Mouse (Mus musculus) MEL (cell line): Measurements from ENCODE around the gene Phf21a. TPM values are rescaled to one million over a fixed set of nuclear protein-coding genes. Genes with fewer than 3 reads are reported as not detected.

Source experiments
- DNase-seq: peaks from one replicate; pipeline ENCODE4 v3.0.0; 2011; ENCODE audit warnings: low read depth, low spot score
- H3K27ac ChIP-seq: 2 replicates; pipeline ENCODE4 v1.5.1; 2012; ENCODE audit warnings: low read depth, mild to moderate bottlenecking, control low read depth, low read length, moderate library complexity; ENCODE audit not compliant: control insufficient read depth
- H3K27me3 ChIP-seq, 2 experiments: fragments of 150-350 bp in 1 of 2; sonication (generic) in 1 of 2; 2 replicates each; pipeline ENCODE4 v1.6.1; 2012; ENCODE audit warnings: low read length in 2 of 2, mild to moderate bottlenecking in 2 of 2, improper control_type of control experiment in 1 of 2, moderate library complexity in 1 of 2; ENCODE audit not compliant: insufficient read depth in 2 of 2, control insufficient read depth in 1 of 2
- H3K36me3 ChIP-seq, 2 experiments: 2 replicates each; pipeline ENCODE4 v1.6.1; 2012 to 2014; ENCODE audit warnings: low read length in 2 of 2, improper control_type of control experiment in 1 of 2, inconsistent platforms in 1 of 2, mild to moderate bottlenecking in 1 of 2; ENCODE audit not compliant: insufficient read depth in 2 of 2, control insufficient read depth in 1 of 2
- H3K4me1 ChIP-seq, 2 experiments: fragments of 150-350 bp in 1 of 2; sonication (generic) in 1 of 2; 2 replicates each; pipeline ENCODE4 v1.6.1; 2012; ENCODE audit warnings: low read length in 2 of 2, improper control_type of control experiment in 1 of 2, mild to moderate bottlenecking in 1 of 2; ENCODE audit not compliant: insufficient read depth in 2 of 2, control insufficient read depth in 1 of 2
- H3K4me3 ChIP-seq, 2 experiments: fragments of 150-350 bp in 1 of 2; sonication (generic) in 1 of 2; 2 replicates each; pipeline ENCODE4 v1.5.1; 2012; ENCODE audit warnings: low read depth in 2 of 2, low read length in 2 of 2, mild to moderate bottlenecking in 2 of 2, moderate library complexity in 2 of 2, control low read depth in 1 of 2, improper control_type of control experiment in 1 of 2; ENCODE audit not compliant: control insufficient read depth in 1 of 2, insufficient read depth in 1 of 2
- H3K79me2 ChIP-seq: 2 replicates; pipeline ENCODE4 v1.6.1; 2012; ENCODE audit warnings: mild to moderate bottlenecking, low read length, moderate library complexity; ENCODE audit not compliant: control insufficient read depth, poor library complexity, insufficient read depth
- H3K9ac ChIP-seq: 2 replicates; pipeline ENCODE4 v1.6.1; 2012; ENCODE audit warnings: low read depth, mild to moderate bottlenecking, control low read depth, low read length, moderate library complexity; ENCODE audit not compliant: control insufficient read depth, poor library complexity, severe bottlenecking
- H3K9me3 ChIP-seq: fragments of 150-350 bp; sonication (generic); replicated peaks from 2 replicates; pipeline ENCODE4 v1.6.1; 2012; ENCODE audit warnings: mild to moderate bottlenecking, low read length, improper control_type of control experiment, moderate library complexity; ENCODE audit not compliant: insufficient read depth
- CHD2 ChIP-seq: IDR thresholded peaks from 2 replicates; pipeline ENCODE4 v1.6.1; 2011; ENCODE audit warnings: low read length, improper control_type of control experiment
- CTCF ChIP-seq, 3 experiments: IDR thresholded peaks in 2 of 3; conservative IDR thresholded peaks in 1 of 3; 2 replicates each; pipeline ENCODE4 v1.5.1; 2011 to 2012; ENCODE audit warnings: low read length in 3 of 3, low read depth in 2 of 3, mild to moderate bottlenecking in 2 of 3, improper control_type of control experiment in 1 of 3, inconsistent platforms in 1 of 3, mixed read lengths in 1 of 3, moderate library complexity in 1 of 3; ENCODE audit not compliant: control insufficient read depth in 1 of 3, insufficient read depth in 1 of 3, poor library complexity in 1 of 3, severe bottlenecking in 1 of 3
- E2F4 ChIP-seq: IDR thresholded peaks from 2 replicates; pipeline ENCODE4 v1.6.1; 2011; ENCODE audit warnings: low read depth, low read length, improper control_type of control experiment, borderline replicate concordance
- EP300 ChIP-seq, 2 experiments: IDR thresholded peaks; 2 replicates each; pipeline ENCODE4 v1.6.1; 2011; ENCODE audit warnings: improper control_type of control experiment in 2 of 2, low read length in 2 of 2, low read depth in 1 of 2, mild to moderate bottlenecking in 1 of 2
- ETS1 ChIP-seq: IDR thresholded peaks from 2 replicates; pipeline ENCODE4 v1.6.1; 2012; ENCODE audit warnings: low read depth, mild to moderate bottlenecking, inconsistent platforms, low read length, improper control_type of control experiment, moderate library complexity
- GATA1 ChIP-seq: IDR thresholded peaks from 2 replicates; pipeline ENCODE4 v1.6.1; 2011; ENCODE audit warnings: low read depth, low read length, improper control_type of control experiment
- HCFC1 ChIP-seq: IDR thresholded peaks from 2 replicates; pipeline ENCODE4 v1.6.1; 2012; ENCODE audit warnings: low read depth, mild to moderate bottlenecking, inconsistent platforms, low read length, improper control_type of control experiment, moderate library complexity
- KAT2A ChIP-seq: conservative IDR thresholded peaks from 2 replicates; pipeline ENCODE4 v1.6.1; 2012; ENCODE audit warnings: low read depth, low read length, improper control_type of control experiment, inconsistent platforms
- MAX ChIP-seq: IDR thresholded peaks from 2 replicates; pipeline ENCODE4 v1.6.1; 2011; ENCODE audit warnings: low read length, improper control_type of control experiment
- MAZ ChIP-seq: IDR thresholded peaks from 2 replicates; pipeline ENCODE4 v1.6.1; 2012; ENCODE audit warnings: low read depth, mild to moderate bottlenecking, inconsistent platforms, low read length, improper control_type of control experiment
- MEF2A ChIP-seq: IDR thresholded peaks from 2 replicates; pipeline ENCODE4 v1.6.1; 2014; ENCODE audit warnings: low read depth, mild to moderate bottlenecking, inconsistent platforms, low read length, improper control_type of control experiment; ENCODE audit not compliant: poor library complexity, insufficient replicate concordance, severe bottlenecking; ENCODE audit errors: extremely low read depth
- MXI1 ChIP-seq: IDR thresholded peaks from 2 replicates; pipeline ENCODE4 v1.6.1; 2011; ENCODE audit warnings: mild to moderate bottlenecking, low read depth, low read length, improper control_type of control experiment
- MYC ChIP-seq: IDR thresholded peaks from 2 replicates; pipeline ENCODE4 v1.6.1; 2011; ENCODE audit warnings: low read depth, mild to moderate bottlenecking, low read length, improper control_type of control experiment, moderate library complexity
- NELFE ChIP-seq: IDR thresholded peaks from 2 replicates; pipeline ENCODE4 v1.6.1; 2011; ENCODE audit warnings: low read depth, low read length, improper control_type of control experiment
- NRF1 ChIP-seq: IDR thresholded peaks from 2 replicates; pipeline ENCODE4 v1.6.1; 2014; ENCODE audit warnings: low read depth, mild to moderate bottlenecking, inconsistent platforms, low read length, improper control_type of control experiment, moderate library complexity; ENCODE audit not compliant: poor library complexity, insufficient read depth, severe bottlenecking
- POLR2A ChIP-seq, 2 experiments: IDR thresholded peaks; 2 replicates each; pipeline ENCODE4 v1.6.1; 2011 to 2012; ENCODE audit warnings: low read length in 2 of 2, mild to moderate bottlenecking in 2 of 2, control low read depth in 1 of 2, improper control_type of control experiment in 1 of 2, low read depth in 1 of 2, moderate library complexity in 1 of 2; ENCODE audit not compliant: control insufficient read depth in 1 of 2, insufficient read depth in 1 of 2, poor library complexity in 1 of 2
- POLR2AphosphoS2 ChIP-seq: IDR thresholded peaks from 2 replicates; pipeline ENCODE4 v1.6.1; 2011; ENCODE audit warnings: low read length, improper control_type of control experiment
- POLR2AphosphoS5 ChIP-seq: IDR thresholded peaks from 2 replicates; pipeline ENCODE4 v1.6.1; 2012; ENCODE audit warnings: low read depth, borderline replicate concordance, mild to moderate bottlenecking, inconsistent platforms, low read length, moderate library complexity, mixed read lengths
- RAD21 ChIP-seq: IDR thresholded peaks from 2 replicates; pipeline ENCODE4 v1.6.1; 2011; ENCODE audit warnings: mild to moderate bottlenecking, low read depth, low read length, improper control_type of control experiment
- RCOR1 ChIP-seq: IDR thresholded peaks from 2 replicates; pipeline ENCODE4 v1.6.1; 2012; ENCODE audit warnings: low read depth, mild to moderate bottlenecking, inconsistent platforms, low read length, improper control_type of control experiment
- SIN3A ChIP-seq: IDR thresholded peaks from 2 replicates; pipeline ENCODE4 v1.6.1; 2012; ENCODE audit warnings: low read length, improper control_type of control experiment, inconsistent platforms
- SMC3 ChIP-seq: IDR thresholded peaks from 2 replicates; pipeline ENCODE4 v1.6.1; 2011; ENCODE audit warnings: low read depth, low read length, improper control_type of control experiment
- TBP ChIP-seq: IDR thresholded peaks from 2 replicates; pipeline ENCODE4 v1.8.0; 2011; ENCODE audit warnings: low read depth, low read length, improper control_type of control experiment
- TCF12 ChIP-seq: IDR thresholded peaks from 2 replicates; pipeline ENCODE4 v1.6.1; 2014; ENCODE audit warnings: low read depth, mild to moderate bottlenecking, inconsistent platforms, low read length, improper control_type of control experiment, moderate library complexity
- USF1 ChIP-seq: IDR thresholded peaks from 2 replicates; pipeline ENCODE4 v1.6.1; 2014; ENCODE audit warnings: low read depth, mild to moderate bottlenecking, inconsistent platforms, low read length, improper control_type of control experiment, moderate library complexity
- USF2 ChIP-seq, 2 experiments: IDR thresholded peaks; 2 replicates each; pipeline ENCODE4 v1.6.1; 2011 to 2012; ENCODE audit warnings: improper control_type of control experiment in 2 of 2, low read length in 2 of 2, borderline replicate concordance in 1 of 2, inconsistent platforms in 1 of 2, low read depth in 1 of 2, mild to moderate bottlenecking in 1 of 2; ENCODE audit not compliant: insufficient read depth in 1 of 2
- ZC3H11A ChIP-seq: IDR thresholded peaks from 2 replicates; pipeline ENCODE4 v1.6.1; 2012; ENCODE audit warnings: low read depth, mild to moderate bottlenecking, inconsistent platforms, low read length, improper control_type of control experiment
- ZMIZ1 ChIP-seq: IDR thresholded peaks from 2 replicates; pipeline ENCODE4 v1.6.1; 2012; ENCODE audit warnings: low read depth, mild to moderate bottlenecking, inconsistent platforms, low read length, improper control_type of control experiment, moderate library complexity
- polyA plus RNA-seq, 2 experiments: library from polyadenylated mRNA; stranded (reverse) in 1 of 2; unstranded in 1 of 2; fragments of >175 nt in 1 of 2; fragments of >200 nt in 1 of 2; gene quantifications; 2 replicates each; pipeline versions ENCODE4 v1.2.1 to v1.2.4; 2012; ENCODE audit warnings: low replicate concordance in 2 of 2, low read depth in 1 of 2; ENCODE audit not compliant: insufficient read length in 2 of 2, insufficient read depth in 1 of 2, missing spikeins in 1 of 2
- total RNA-seq: library from RNA; depleted of rRNA; stranded (reverse); fragments of 300-350 nt; gene quantifications from 2 replicates; pipeline ENCODE4 v1.2.3, GENCODE M21; 2012

Phf21a gene
- total and polyA plus RNA-seq, 3 experiments, result 4.7 to 245 (median 15.6) TPM

DNA sequence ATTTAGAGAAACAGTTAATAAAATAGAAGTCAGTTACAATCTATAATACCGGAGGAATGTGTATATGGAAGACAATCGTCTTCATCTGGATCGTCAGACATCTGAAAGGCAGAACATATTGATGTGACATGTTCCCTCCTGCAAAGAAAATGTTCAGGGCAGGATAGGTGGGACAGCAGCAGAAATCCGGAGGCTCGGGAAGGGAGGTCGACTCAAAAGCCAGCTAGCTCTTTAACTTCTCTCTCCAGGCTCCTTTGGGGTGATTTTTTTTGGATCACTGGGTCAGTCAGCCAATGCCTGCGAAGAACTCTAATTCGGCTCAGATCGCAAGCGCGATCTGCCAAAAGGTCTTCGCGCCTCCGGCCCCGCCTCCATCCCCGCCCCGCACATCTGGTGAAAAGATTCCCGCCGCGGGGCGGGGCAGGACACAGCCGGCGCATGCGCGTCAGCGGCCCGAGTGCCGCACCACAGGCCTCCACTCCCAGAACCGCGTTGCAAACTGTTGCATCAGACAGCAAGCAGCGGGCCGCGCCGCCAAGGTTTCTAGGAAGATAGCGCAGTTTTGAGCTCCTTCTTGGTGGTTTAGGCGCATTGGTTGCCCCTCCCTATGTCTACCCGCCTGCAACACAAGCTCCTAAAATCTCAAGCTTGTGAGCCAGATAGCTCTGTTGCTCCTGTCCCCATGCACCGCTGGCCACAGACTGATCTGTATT is 37.7 kb upstream of the Phf21a start (continued):
- peak; percentile 96 for TF ChIP-seq E2F4
- peak; percentile 98 for TF ChIP-seq NRF1
- TF ChIP-seq USF1, result no peak
- no peak for TF ChIP-seq USF2 (IDR thresholded peaks at IDR 0.05; ENCODE audit: borderline replicate concordance in 1 of 2, insufficient read depth in 1 of 2, low read depth in 1 of 2, low read length in 2 of 2)
- no peak; the same call in 1 of the 2 replicates for TF ChIP-seq RCOR1
- TF ChIP-seq TBP, result peak; percentile 78
- no peak for TF ChIP-seq CHD2
- peak; percentile 77 for TF ChIP-seq HCFC1
- TF ChIP-seq MYC, result peak; percentile 90; the same call in 1 of the 2 replicates
- peak; percentile 30 to 90; a peak in 2 of 4 replicates for TF ChIP-seq POLR2A (IDR thresholded peaks at IDR 0.05; ENCODE audit: control insufficient read depth in 1 of 2, insufficient read depth in 1 of 2, low read depth in 1 of 2, low read length in 2 of 2, poor library complexity in 1 of 2)
- peak; percentile 68; the same call in 1 of the 2 replicates for TF ChIP-seq POLR2AphosphoS2
- no peak for TF ChIP-seq POLR2AphosphoS5
- TF ChIP-seq, all 39 proteins: peak for 22

DNA sequence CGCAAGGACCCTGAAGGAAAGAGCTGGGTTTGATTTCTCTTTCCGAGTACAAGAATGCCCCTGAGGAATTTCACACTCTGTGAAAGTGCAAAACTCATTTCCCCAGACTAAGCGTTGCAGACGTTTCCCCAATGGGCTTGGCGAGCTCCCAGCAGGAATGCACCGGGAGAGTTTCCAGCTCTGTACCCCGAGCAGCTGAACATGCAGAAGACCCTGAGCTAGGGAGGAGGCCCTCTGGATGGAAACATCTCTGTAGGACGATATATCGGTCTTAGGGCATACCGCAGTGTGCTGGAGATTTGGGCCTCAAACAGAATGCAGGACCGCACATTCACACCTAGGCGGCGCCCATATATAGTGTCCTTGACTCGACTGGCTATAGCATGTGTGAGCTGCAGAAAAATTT is 37.1 kb upstream of the Phf21a start:
- Histone ChIP-seq H3K27ac (peak overlapping the region; percentile 100), H3K36me3 (peaks cover 0 to 20% of the 10 kb centered on the region in 2 experiments; a peak in 2 of 4 replicates), H3K9ac (peak overlapping the region; percentile 95), H3K79me2 (peaks cover 5% of the 10 kb centered on the region; the same call in 1 of the 2 replicates), H3K4me1 (peaks cover 3 to 23% of the 10 kb centered on the region in 2 experiments; a peak in 3 of 4 replicates), H3K27me3 (no peaks in the 10 kb centered on the region; a peak in 1 of 4 replicates), H3K4me3 (peak overlapping the region; percentile 45 to 62), H3K9me3 (no peaks in the 10 kb centered on the region)
- TF ChIP-seq TCF12 (no peak), POLR2A (IDR thresholded peaks at IDR 0.05; ENCODE audit: control insufficient read depth in 1 of 2, insufficient read depth in 1 of 2, low read depth in 1 of 2, low read length in 2 of 2, poor library complexity in 1 of 2) (peak in 1 of 2 experiments; percentile 58; a peak in 3 of 4 replicates), MYC (no peak; the same call in none of the 2 replicates), SMC3 (peak; percentile 44), USF1 (no peak), GATA1 (no peak), ZMIZ1 (no peak), MAX (peak; percentile 49; the same call in 1 of the 2 replicates), SIN3A (no peak; the same call in 1 of the 2 replicates), RAD21 (peak; percentile 40), ZC3H11A (peak; percentile 19; the same call in 1 of the 2 replicates), MXI1 (peak; percentile 20), CTCF (IDR thresholded peaks at IDR 0.05 in 2 of 3, conservative IDR thresholded peaks at IDR 0.05 in 1 of 3; ENCODE audit: control insufficient read depth in 1 of 3, insufficient read depth in 1 of 3, low read depth in 2 of 3, low read length in 3 of 3, poor library complexity in 1 of 3, severe bottlenecking in 1 of 3) (peak; percentile 61 to 71 (median 70)), RCOR1 (no peak), ETS1 (no peak), KAT2A (no peak), MEF2A (no peak), NELFE (no peak), EP300 (IDR thresholded peaks at IDR 0.05; ENCODE audit: low read depth in 1 of 2, low read length in 2 of 2) (no peak), MAZ (0 out of 2 replicates have a peak, but pooled peaks have one; percentile 2), E2F4 (no peak)
- peak; percentile 90 for DNase-seq
